Mouse (Mus musculus) intestine, embryonic 14.5 days (tissue): Measurements from ENCODE around the gene BC048403. TPM values are rescaled to one million over a fixed set of nuclear protein-coding genes. Genes with fewer than 3 reads are reported as not detected.
A peak's percentile ranks its signal among the peaks of the same experiment; 100 is the strongest.

Experiments used
- ATAC-seq: fragments of 200-750 bp; cut with Nextera tagmentation; replicated peaks from 2 replicates; pipeline ENCODE4 v1.8.0; 2017; ENCODE audit warnings: low read depth, moderate number of reproducible peaks, moderate TSS enrichment, moderate library complexity; ENCODE audit not compliant: low FRiP score, low TSS enrichment
- DNase-seq: peaks from one replicate; pipeline ENCODE4 v3.0.0-alpha.2; 2018; ENCODE audit warnings: low spot score
- H3K27ac ChIP-seq: fragments of 300-500 bp; sonication (generic); 2 replicates; pipeline ENCODE4 v1.5.1; 2014; ENCODE audit warnings: low read depth, mild to moderate bottlenecking, control low read depth
- H3K27me3 ChIP-seq: fragments of 300-500 bp; sonication (generic); replicated peaks from 2 replicates; pipeline ENCODE4 v1.6.1; 2014; ENCODE audit warnings: low read length, control low read depth; ENCODE audit not compliant: control insufficient read depth, insufficient read depth
- H3K36me3 ChIP-seq: fragments of 300-500 bp; sonication (generic); 2 replicates; pipeline ENCODE4 v1.6.1; 2014; ENCODE audit warnings: low read length, control low read depth; ENCODE audit not compliant: control insufficient read depth, insufficient read depth
- H3K4me1 ChIP-seq: fragments of 300-500 bp; sonication (generic); replicated peaks from 2 replicates; pipeline ENCODE4 v1.6.1; 2014; ENCODE audit warnings: low read length, control low read depth, mixed read lengths; ENCODE audit not compliant: control insufficient read depth, insufficient read depth
- H3K4me2 ChIP-seq: fragments of 300-500 bp; sonication (generic); 2 replicates; pipeline ENCODE4 v1.6.1; 2014; ENCODE audit warnings: low read length
- H3K4me3 ChIP-seq: fragments of 300-500 bp; sonication (generic); 2 replicates; pipeline ENCODE4 v1.5.1; 2014; ENCODE audit warnings: low read depth, low read length, control low read depth, mixed read lengths
- H3K9ac ChIP-seq: fragments of 300-500 bp; sonication (generic); 2 replicates; pipeline ENCODE4 v1.6.1; 2014; ENCODE audit warnings: mild to moderate bottlenecking, low read length
- H3K9me3 ChIP-seq: fragments of 300-500 bp; sonication (generic); 2 replicates; pipeline ENCODE4 v1.6.1; 2016; ENCODE audit warnings: low read length, control low read depth; ENCODE audit not compliant: control insufficient read depth
- WGBS: fragments of 180-500 bp; shearing (Covaris S2); extraction: QIAGEN DNeasy Blood & Tissue Kit; methylation state at CpG from one replicate; pipeline ENCODE4 v1.1.7; 2014; 5-methylcytosine and 5-hydroxymethylcytosine counted together
- polyA plus RNA-seq: library from polyadenylated mRNA; unstranded; fragments of >200 nt; fragmentation: Nextera tagmentation; extraction: Ambion mirVana; gene quantifications from 2 replicates; pipeline ENCODE4 v1.2.1, GENCODE M21; 2014

BC048403 gene
- polyA plus RNA-seq, 1 experiment from 2014 or later, result 5.2 TPM

DNA sequence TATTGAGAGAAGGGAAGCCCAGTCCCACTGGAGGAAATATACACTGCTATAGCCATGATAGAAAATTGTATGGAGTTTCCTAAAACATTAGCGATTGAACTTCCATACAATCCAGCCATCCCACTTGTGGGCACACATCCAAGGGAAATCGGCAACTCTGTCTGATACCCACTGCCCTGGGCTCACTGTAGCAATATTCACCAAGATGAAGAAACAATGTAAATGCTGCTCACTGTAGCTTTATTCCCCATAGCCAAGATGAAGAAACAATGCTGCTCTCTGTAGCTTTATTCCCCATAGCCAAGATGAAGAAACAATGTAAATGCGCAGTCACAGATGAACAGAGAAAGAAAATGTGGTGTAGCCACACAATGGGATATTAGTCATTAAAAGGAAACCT is 2.5 kb upstream of the BC048403 start:
- ATAC-seq (no peak), DNase-seq (no peak)
- Histone ChIP-seq H3K36me3 (no peaks in the 10 kb centered on the region), H3K4me3 (no peak overlapping the region), H3K27me3 (no peaks in the 10 kb centered on the region), H3K4me2 (no peak overlapping the region), H3K9ac (no peak overlapping the region), H3K27ac (no peak overlapping the region), H3K9me3 (no peaks in the 10 kb centered on the region), H3K4me1 (peaks cover 8% of the 10 kb centered on the region)
- 88% methylated on average over 3 of the region's 3 CpGs for WGBS

DNA sequence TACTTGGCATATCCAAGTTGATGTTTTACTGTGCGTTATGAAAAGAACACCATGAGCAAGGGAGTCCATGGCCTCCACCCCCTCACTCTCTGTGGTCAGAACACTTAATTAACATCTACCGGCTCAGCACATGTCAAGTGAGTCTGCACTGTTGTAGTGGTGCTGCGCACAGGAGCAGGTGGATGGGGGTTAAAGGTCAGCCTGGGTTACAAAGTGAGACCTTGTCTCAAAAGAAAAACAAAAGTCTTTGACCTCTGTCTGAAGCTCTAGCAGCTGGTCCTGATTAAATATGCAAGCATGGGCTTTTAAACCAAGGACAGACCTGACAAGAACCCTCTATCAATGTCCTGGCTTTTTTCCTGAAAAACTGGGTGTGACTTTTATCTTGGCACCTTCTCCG is 2.6 kb downstream of the BC048403 start:
- H3K4me3 ChIP-seq, result no peak overlapping the region
- H3K27ac ChIP-seq, result no peak overlapping the region
- peaks cover 10% of the 10 kb centered on the region for H3K36me3 ChIP-seq
- ATAC-seq (no peak), DNase-seq (no peak)
- H3K9me3 ChIP-seq, result no peaks in the 10 kb centered on the region
- H3K27me3 ChIP-seq, result no peaks in the 10 kb centered on the region
- no peak overlapping the region for H3K4me2 ChIP-seq
- H3K9ac ChIP-seq, result no peak overlapping the region
- H3K4me1 ChIP-seq, result peaks cover 8% of the 10 kb centered on the region
- 57% methylated on average over 4 of the region's 4 CpGs for WGBS

- 91% methylated on average over 12 of the region's 12 CpGs for WGBS
- no peak overlapping the region for H3K4me3 ChIP-seq
- ATAC-seq, result no peak
- peaks cover 25% of the 10 kb centered on the region for H3K36me3 ChIP-seq
- no peak overlapping the region for H3K9ac ChIP-seq
- no peaks in the 10 kb centered on the region for H3K4me1 ChIP-seq
- no peak overlapping the region for H3K27ac ChIP-seq
- no peaks in the 10 kb centered on the region for H3K9me3 ChIP-seq
- H3K27me3 ChIP-seq, result no peaks in the 10 kb centered on the region
- no peak for DNase-seq
- H3K4me2 ChIP-seq, result no peak overlapping the region
These were observed 10.4 kb downstream of the BC048403 start for GRCm38 (mm10) chr10:121750175-121750574.

DNA sequence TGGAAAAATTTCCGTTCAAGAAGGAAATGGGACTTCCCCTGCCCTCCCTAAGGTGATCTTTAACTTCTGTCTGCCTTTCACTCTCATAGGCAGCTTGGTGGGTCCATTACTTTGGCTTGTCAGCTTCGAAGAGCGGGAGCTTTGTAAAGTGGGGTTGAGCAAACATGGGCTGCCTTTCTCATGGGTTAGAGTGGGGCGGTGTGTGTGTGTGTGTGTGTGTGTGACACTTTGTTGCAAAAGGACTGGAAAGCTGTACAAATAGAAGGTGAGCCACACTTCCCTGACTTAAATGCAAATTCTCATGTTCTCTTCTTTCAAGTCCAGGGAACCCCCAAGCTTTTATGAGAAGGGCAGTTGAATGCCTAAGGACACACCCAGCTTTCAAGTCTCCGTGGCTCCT is 14.5 kb downstream of the BC048403 start:
- H3K9ac ChIP-seq, result no peak overlapping the region
- no peak overlapping the region for H3K4me2 ChIP-seq
- H3K36me3 ChIP-seq, result peaks cover 10% of the 10 kb centered on the region; the same call in 1 of the 2 replicates
- WGBS, result 79% methylated on average over 5 of the region's 5 CpGs
- DNase-seq (no peak), ATAC-seq (no peak)
- no peaks in the 10 kb centered on the region for H3K27me3 ChIP-seq
- no peak overlapping the region for H3K4me3 ChIP-seq
- no peaks in the 10 kb centered on the region for H3K9me3 ChIP-seq
- no peak overlapping the region for H3K27ac ChIP-seq
- peaks cover 7% of the 10 kb centered on the region; the same call in 1 of the 2 replicates for H3K4me1 ChIP-seq

GRCm38 (mm10) chr10:121755822-121756221 is 16.1 kb downstream of the BC048403 start:
- no peak overlapping the region for H3K4me3 ChIP-seq
- H3K36me3 ChIP-seq, result peaks cover 7% of the 10 kb centered on the region; the same call in 1 of the 2 replicates
- no peak for DNase-seq
- ATAC-seq, result no peak
- H3K9me3 ChIP-seq, result no peaks in the 10 kb centered on the region
- H3K4me2 ChIP-seq, result no peak overlapping the region
- H3K27ac ChIP-seq, result peak overlapping the region; percentile 33; the same call in 1 of the 2 replicates
- H3K4me1 ChIP-seq, result peaks cover 7% of the 10 kb centered on the region; the same call in 1 of the 2 replicates
- no peaks in the 10 kb centered on the region for H3K27me3 ChIP-seq
- H3K9ac ChIP-seq, result no peak overlapping the region
- 2% methylated on average over 1 of the region's 1 CpGs for WGBS

GRCm38 (mm10) chr10:121756677-121757076 is 16.9 kb downstream of the BC048403 start:
- no peak overlapping the region for H3K4me3 ChIP-seq
- ATAC-seq (no peak), DNase-seq (no peak)
- no peak overlapping the region for H3K27ac ChIP-seq
- no peaks in the 10 kb centered on the region for H3K9me3 ChIP-seq
- WGBS, result 70% methylated on average over 4 of the region's 4 CpGs
- H3K27me3 ChIP-seq, result no peaks in the 10 kb centered on the region
- H3K4me1 ChIP-seq, result peaks cover 7% of the 10 kb centered on the region; the same call in 1 of the 2 replicates
- H3K36me3 ChIP-seq, result 0 out of 2 replicates have a peak, but pooled peaks cover 4% of the 10 kb centered on the region
- H3K4me2 ChIP-seq, result no peak overlapping the region
- no peak overlapping the region for H3K9ac ChIP-seq

GRCm38 (mm10) chr10:121759095-121759494 is 19.4 kb downstream of the BC048403 start:
- no peaks in the 10 kb centered on the region for H3K36me3 ChIP-seq
- ATAC-seq (no peak), DNase-seq (no peak)
- no peak overlapping the region for H3K4me3 ChIP-seq
- no peak overlapping the region for H3K9ac ChIP-seq
- no peak overlapping the region for H3K27ac ChIP-seq
- no peaks in the 10 kb centered on the region for H3K27me3 ChIP-seq
- 50% methylated on average over 8 of the region's 8 CpGs for WGBS
- no peak overlapping the region for H3K4me2 ChIP-seq
- peaks cover 7% of the 10 kb centered on the region; the same call in 1 of the 2 replicates for H3K4me1 ChIP-seq
- H3K9me3 ChIP-seq, result no peaks in the 10 kb centered on the region

GRCm38 (mm10) chr10:121762141-121762540 is 22.4 kb downstream of the BC048403 start:
- WGBS, result 82% methylated on average over 9 of the region's 9 CpGs
- H3K9ac ChIP-seq, result no peak overlapping the region
- H3K36me3 ChIP-seq, result no peaks in the 10 kb centered on the region
- H3K4me3 ChIP-seq, result no peak overlapping the region
- no peak for DNase-seq
- ATAC-seq, result no peak
- H3K4me1 ChIP-seq, result no peaks in the 10 kb centered on the region
- no peaks in the 10 kb centered on the region for H3K27me3 ChIP-seq
- no peak overlapping the region for H3K27ac ChIP-seq
- H3K9me3 ChIP-seq, result no peaks in the 10 kb centered on the region
- H3K4me2 ChIP-seq, result no peak overlapping the region

- Histone ChIP-seq H3K9me3 (no peaks in the 10 kb centered on the region), H3K9ac (no peak overlapping the region), H3K4me3 (no peak overlapping the region), H3K4me2 (no peak overlapping the region), H3K4me1 (no peaks in the 10 kb centered on the region), H3K27me3 (no peaks in the 10 kb centered on the region), H3K36me3 (no peaks in the 10 kb centered on the region), H3K27ac (no peak overlapping the region)
- WGBS, result 80% methylated on average over 10 of the region's 13 CpGs
- DNase-seq (no peak), ATAC-seq (no peak)
These were observed 23.5 kb downstream of the BC048403 start for GRCm38 (mm10) chr10:121763191-121763590.
